Mouse (Mus musculus) CH12F3 (cell line): ENCODE measurements around the gene Htra2.

Experiments
- in situ Hi-C: fragments of 300-500 bp; cut with MboI; formaldehyde crosslinking; loops from 2 replicates; pipeline ENCODE4 v1.14.3; 2020; ENCODE audit warnings: low sequenced_read_pairs

Htra2 gene

DNA sequence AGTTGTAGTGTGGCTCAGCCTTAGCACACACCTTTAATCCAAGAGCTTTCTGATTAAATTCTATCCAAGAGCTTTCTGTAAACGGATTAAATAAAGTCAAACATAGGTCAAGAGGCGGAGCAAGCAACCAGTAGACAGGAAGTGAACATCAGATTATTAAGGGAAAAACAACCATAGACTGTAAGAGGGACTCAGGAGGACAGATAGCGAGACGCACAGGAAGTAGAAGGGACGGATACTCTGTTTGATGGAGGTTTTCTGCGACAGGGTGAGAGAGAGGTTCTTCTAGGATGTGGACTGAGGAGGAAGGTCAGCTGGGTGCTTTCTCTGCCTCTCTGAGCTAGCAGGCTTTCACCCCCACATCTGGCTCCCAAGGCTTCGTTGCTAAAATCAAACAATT is 45.1 kb downstream of the Htra2 start:
- in situ Hi-C loops = no loop called here

DNA sequence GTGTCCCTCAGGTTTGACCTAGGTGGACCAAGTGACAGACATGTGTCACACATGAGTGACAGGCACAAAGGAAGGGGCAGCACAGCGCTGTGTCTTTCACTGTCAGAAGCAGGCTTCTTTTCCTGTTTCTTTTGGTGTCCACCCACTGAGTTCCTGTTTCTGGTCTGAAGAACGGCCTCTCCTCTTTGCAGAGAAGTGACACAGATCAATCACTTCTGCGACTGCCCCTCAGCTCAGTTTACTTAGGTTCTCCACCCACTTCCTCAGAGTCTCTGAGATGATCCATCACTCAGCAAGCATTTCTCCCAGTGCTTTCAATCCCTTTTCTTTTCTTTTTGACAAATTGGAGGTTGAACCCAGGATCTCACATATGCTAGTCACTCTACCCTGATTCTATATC is 46.4 kb downstream of the Htra2 start:
- in situ Hi-C loops = loop anchor here (10.0 kb wide), 2 partner anchors 46 to 156 kb away; partner anchors contain the start of genes Aup1, Dctn1, Dqx1 and Htra2

DNA sequence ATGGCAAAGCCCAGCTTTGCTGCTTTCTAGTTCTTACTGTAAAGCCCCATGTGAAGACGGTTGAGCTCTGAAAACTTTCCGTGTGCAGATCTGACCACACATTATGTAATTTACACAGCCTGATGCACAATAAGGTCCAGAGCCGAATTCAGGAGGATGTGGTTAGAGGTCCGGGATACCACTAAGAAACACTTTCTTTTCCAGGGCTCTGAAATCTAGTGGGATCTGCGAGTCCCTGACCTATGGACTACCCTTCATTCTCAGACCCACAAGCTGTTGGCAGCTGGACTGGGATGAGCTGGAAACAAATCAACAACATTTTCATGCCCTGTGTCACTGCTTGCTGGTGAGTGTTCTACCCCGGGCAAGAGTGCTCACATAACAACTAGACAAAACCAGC is 49.0 kb downstream of the Htra2 start:
- in situ Hi-C loops = loop anchor here (10.0 kb wide), 2 partner anchors 49 to 159 kb away; partner anchors contain the start of genes Aup1, Dctn1, Dqx1 and Htra2

DNA sequence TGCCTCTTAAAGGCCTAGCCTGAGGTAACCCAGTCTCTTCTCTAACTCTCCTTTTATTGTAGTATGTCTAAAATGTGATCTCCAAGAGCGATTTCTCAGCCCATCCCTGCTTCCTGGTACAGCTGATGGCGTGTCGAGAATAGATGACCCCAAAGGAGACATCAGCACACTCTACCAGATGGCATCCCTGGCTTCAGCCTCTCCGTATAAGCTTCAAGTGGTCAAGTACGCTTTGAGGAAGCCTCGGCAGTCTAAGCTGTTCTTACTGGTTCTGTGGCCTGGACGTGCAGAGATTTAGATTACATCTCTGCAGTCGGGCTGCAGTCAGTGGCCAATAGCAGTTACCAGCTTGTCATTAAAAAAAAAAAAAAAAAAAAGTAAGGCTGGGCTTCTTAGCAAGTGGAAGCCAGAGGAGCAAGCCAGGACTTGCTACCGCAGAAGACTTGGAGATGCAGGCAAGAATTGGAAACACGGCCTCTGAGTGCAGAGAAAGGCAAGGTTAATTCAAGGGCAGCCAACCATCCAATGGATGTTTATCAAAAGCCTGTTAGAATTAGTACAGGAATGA is 49.5 kb downstream of the Htra2 start:
- in situ Hi-C loops = loop anchor here (10.0 kb wide), 2 partner anchors 49 to 159 kb away; partner anchors contain the start of genes Aup1, Dctn1, Dqx1 and Htra2

DNA sequence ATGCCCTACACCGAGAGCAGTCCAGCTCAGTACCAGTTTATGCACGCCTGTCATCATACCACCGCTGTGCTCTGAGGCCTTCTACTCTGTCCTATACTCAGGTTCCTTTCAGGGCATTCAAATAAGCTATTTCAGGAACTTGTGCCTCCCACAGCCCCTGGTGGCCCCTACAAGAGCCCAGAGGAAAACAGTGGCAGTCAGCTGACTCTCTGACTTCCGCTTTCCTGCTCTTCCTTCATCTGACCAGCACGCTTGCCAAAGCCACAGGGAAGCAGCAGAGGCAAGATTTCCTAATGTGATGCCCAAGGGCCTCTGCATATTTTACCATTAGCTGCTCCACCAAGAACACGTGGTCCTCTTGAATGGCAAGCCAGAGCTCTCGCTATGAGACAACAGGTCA is 50.2 kb downstream of the Htra2 start:
- in situ Hi-C loops = loop anchor here (10.0 kb wide), 2 partner anchors 50 to 160 kb away; partner anchors contain the start of genes Aup1, Dctn1, Dqx1 and Htra2

DNA sequence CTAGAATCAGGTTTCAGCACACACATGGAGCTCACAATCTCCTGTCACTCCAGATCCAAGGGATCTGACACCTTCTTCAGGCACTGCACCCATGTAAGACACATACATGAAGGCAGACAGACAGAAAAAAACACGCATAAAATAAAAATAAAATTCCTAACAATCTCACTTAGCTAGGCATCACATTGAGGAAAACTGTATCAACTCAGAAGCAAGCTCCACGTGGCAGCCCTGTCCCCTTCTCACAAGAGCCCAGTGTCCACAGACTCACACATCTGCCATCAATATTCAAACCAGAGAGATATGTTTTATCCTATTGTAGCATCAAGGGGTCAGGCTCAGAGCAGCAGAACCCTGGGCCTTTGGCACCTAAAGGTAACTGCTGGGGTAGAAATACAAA is 50.8 kb downstream of the Htra2 start:
- in situ Hi-C loops = loop anchor here (10.0 kb wide), 2 partner anchors 50 to 160 kb away; partner anchors contain the start of genes Aup1, Dctn1, Dqx1 and Htra2

DNA sequence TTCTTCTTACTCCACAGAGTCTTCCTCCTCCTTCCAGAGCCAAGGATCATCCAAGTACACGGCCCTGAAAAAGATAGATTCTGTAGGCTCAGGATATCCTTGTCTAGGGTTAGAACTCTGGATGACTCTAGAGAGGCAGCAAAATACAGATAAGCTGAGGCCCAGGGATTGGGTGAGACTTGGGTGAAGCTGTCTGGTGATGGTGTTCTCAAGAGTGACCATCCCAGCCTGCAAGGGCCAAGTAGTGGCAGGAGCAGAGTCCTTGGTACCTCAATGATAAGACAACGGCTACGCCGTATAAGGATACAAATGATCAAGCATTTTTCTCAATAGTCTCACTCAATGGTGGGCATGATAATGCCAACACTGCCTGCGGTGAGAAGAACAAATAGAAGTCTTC is 51.2 kb downstream of the Htra2 start:
- in situ Hi-C loops = loop anchor here (10.0 kb wide), 2 partner anchors 51 to 161 kb away; partner anchors contain the start of genes Aup1, Dctn1, Dqx1 and Htra2

DNA sequence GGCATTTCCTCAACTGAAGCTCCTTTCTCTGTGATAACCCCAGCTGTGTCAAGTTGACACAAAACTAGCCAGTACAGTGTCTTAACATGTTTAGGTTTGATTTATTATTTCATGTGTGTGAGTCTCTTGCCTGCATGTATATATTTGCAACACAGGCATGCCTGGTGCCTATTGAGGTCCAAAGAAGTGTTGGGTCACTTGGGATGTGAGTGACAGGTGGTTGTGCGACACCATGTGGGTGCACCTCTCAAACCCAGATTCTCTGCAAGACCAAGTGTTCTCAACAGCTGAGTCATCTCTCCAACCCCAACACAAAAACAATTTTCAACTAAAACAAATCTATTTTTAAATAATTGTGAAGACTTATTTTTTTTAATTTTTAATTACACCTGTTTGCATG is 52.0 kb downstream of the Htra2 start:
- in situ Hi-C loops = loop anchor here (10.0 kb wide), 2 partner anchors 52 to 162 kb away; partner anchors contain the start of genes Aup1, Dctn1, Dqx1 and Htra2
